ENCODE assay signal across 17 mouse cellular contexts in the genomic region with DNA sequence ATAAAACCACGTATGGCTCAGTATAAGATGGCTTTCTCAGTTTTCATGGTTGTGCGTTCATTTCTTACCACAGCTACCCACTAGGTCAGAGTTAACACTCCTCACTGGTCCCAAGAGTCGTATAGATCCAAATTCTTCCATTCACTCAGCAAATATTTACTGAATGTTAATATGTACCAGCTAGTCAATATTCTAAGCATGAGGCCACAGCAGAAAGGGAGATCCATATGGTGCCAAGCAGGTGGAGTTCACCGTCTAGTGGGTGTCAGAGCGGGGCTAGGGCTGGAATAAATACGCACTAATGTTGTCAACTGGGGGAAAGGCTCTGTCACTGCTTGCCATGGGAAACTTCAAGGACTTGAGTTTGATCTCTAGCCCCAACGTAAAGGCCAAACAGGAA.
A peak's percentile ranks its signal among the peaks of the same experiment; 100 is the strongest.
DNase-seq lines count a peak whose midpoint lies in the region; ATAC-seq and TF ChIP-seq lines count a peak whose summit lies in the region.
"Had no signal": no experiment of that assay in that cellular context is flagged by ENCODE, and none has a peak within 500 bp of the region (broad histone marks: within the 10 kb centered on the region; RNA-seq: fewer than 3 reads in every experiment).

No protein-coding gene starts in this region.

- no peak for TF ChIP-seq CTCF in gastrocnemius, adult 2 months (IDR thresholded peaks at IDR 0.05)
- no peak for TF ChIP-seq CTCF in lung, embryonic 14.5 days (IDR thresholded peaks at IDR 0.05; ENCODE audit: low read depth)

- WGBS in hindbrain, embryonic 13.5 days: 85% methylated on average over 7 of the region's 7 CpGs
- WGBS in hindbrain, embryonic 16.5 days: 86% methylated on average over 7 of the region's 7 CpGs
- 66% methylated on average over 7 of the region's 7 CpGs for WGBS in lung, embryonic 14.5 days
- 71% methylated on average over 7 of the region's 7 CpGs for WGBS in stomach, embryonic 15.5 days

- no peak overlapping the region for H3K4me3 ChIP-seq in gastrocnemius, adult 2 months
- no peak overlapping the region for H3K4me3 ChIP-seq in hindbrain, embryonic 13.5 days
- no peak overlapping the region for H3K4me3 ChIP-seq in hindbrain, embryonic 16.5 days (ENCODE audit: low read length)
- H3K4me3 ChIP-seq in lung, embryonic 14.5 days (ENCODE audit: low read depth, low read length): no peak overlapping the region
- no peak overlapping the region for H3K4me3 ChIP-seq in stomach, embryonic 15.5 days (replicated peaks)
- H3K4me3 ChIP-seq: hindbrain, embryonic 15.5 days; limb, embryonic 10.5 days; midbrain, embryonic 13.5 days had no signal

- intact Hi-C loops in gastrocnemius, adult 2 months (cut with DNase I): loop anchor here (5.0 kb wide), 1 partner anchor 65 kb away; the partner anchor contains the start of gene Lamc1
- intact Hi-C loops in left cerebral cortex, postnatal 25 days (cut with DNase I): loop anchor here (5.0 kb wide), 1 partner anchor 65 kb away; the partner anchor contains the start of gene Lamc1

- no peaks in the 10 kb centered on the region for H3K9me3 ChIP-seq in hindbrain, embryonic 13.5 days
- H3K9me3 ChIP-seq in hindbrain, embryonic 16.5 days (ENCODE audit: control insufficient read depth, low read length): no peaks in the 10 kb centered on the region
- no peaks in the 10 kb centered on the region for H3K9me3 ChIP-seq in lung, embryonic 14.5 days (ENCODE audit: low read depth, low read length)
- no peaks in the 10 kb centered on the region for H3K9me3 ChIP-seq in stomach, embryonic 15.5 days
- H3K9me3 ChIP-seq: hindbrain, embryonic 15.5 days; limb, embryonic 10.5 days; midbrain, embryonic 13.5 days had no signal

- H3K27me3 ChIP-seq in hindbrain, embryonic 13.5 days: no peaks in the 10 kb centered on the region
- no peaks in the 10 kb centered on the region for H3K27me3 ChIP-seq in hindbrain, embryonic 16.5 days (replicated peaks; ENCODE audit: control insufficient read depth, insufficient read depth, low read length)
- H3K27me3 ChIP-seq in lung, embryonic 14.5 days (ENCODE audit: insufficient read depth, low read length): no peaks in the 10 kb centered on the region
- H3K27me3 ChIP-seq in stomach, embryonic 15.5 days (replicated peaks): no peaks in the 10 kb centered on the region
- H3K27me3 ChIP-seq: hindbrain, embryonic 15.5 days; midbrain, embryonic 13.5 days had no signal

- H3K36me3 ChIP-seq in hindbrain, embryonic 13.5 days: no peaks in the 10 kb centered on the region
- no peaks in the 10 kb centered on the region for H3K36me3 ChIP-seq in hindbrain, embryonic 16.5 days (ENCODE audit: control insufficient read depth, insufficient read depth, low read length)
- H3K36me3 ChIP-seq in lung, embryonic 14.5 days (ENCODE audit: insufficient read depth): no peaks in the 10 kb centered on the region
- H3K36me3 ChIP-seq in stomach, embryonic 15.5 days: no peaks in the 10 kb centered on the region
- H3K36me3 ChIP-seq: hindbrain, embryonic 15.5 days; limb, embryonic 10.5 days; midbrain, embryonic 13.5 days had no signal

- no peak for ATAC-seq in hindbrain, embryonic 13.5 days (ENCODE audit: low FRiP score)
- ATAC-seq in hindbrain, embryonic 16.5 days: no peak
- no peak for ATAC-seq in lung, embryonic 14.5 days (ENCODE audit: insufficient read depth)
- peak; percentile 31; the same call in 1 of the 2 replicates for ATAC-seq in stomach, embryonic 15.5 days (ENCODE audit: insufficient read depth, low FRiP score, low read depth)
- ATAC-seq: midbrain, embryonic 13.5 days had no signal

- H3K27ac ChIP-seq in gastrocnemius, adult 2 months: peak overlapping the region; percentile 75; the same call in 1 of the 2 replicates
- 0 out of 2 replicates have a peak overlapping the region, but pooled peaks have one; percentile 40 for H3K27ac ChIP-seq in hindbrain, embryonic 13.5 days
- no peak overlapping the region for H3K27ac ChIP-seq in hindbrain, embryonic 16.5 days (ENCODE audit: low read depth, low read length)
- H3K27ac ChIP-seq in lung, embryonic 14.5 days (ENCODE audit: low read depth): peak overlapping the region; percentile 69
- peak overlapping the region; percentile 87 for H3K27ac ChIP-seq in stomach, embryonic 15.5 days
- H3K27ac ChIP-seq: limb, embryonic 10.5 days; macrophage had no signal

- no peak overlapping the region for H3K4me2 ChIP-seq in hindbrain, embryonic 13.5 days
- no peak overlapping the region for H3K4me2 ChIP-seq in hindbrain, embryonic 16.5 days (ENCODE audit: low read length)
- H3K4me2 ChIP-seq in lung, embryonic 14.5 days: no peak overlapping the region
- H3K4me2 ChIP-seq in stomach, embryonic 15.5 days: 0 out of 2 replicates have a peak overlapping the region, but pooled peaks have one; percentile 9
- H3K4me2 ChIP-seq: hindbrain, embryonic 15.5 days; midbrain, embryonic 13.5 days had no signal

- peaks cover 45% of the 10 kb centered on the region for H3K4me1 ChIP-seq in hindbrain, embryonic 13.5 days (replicated peaks)
- peaks cover 24% of the 10 kb centered on the region for H3K4me1 ChIP-seq in hindbrain, embryonic 16.5 days (ENCODE audit: control insufficient read depth, insufficient read depth, low read depth, low read length)
- peaks cover 54% of the 10 kb centered on the region for H3K4me1 ChIP-seq in lung, embryonic 14.5 days (ENCODE audit: insufficient read depth)
- H3K4me1 ChIP-seq in stomach, embryonic 15.5 days: peaks cover 41% of the 10 kb centered on the region

- DNase-seq in gastrocnemius, adult 2 months: peak; percentile 17
- DNase-seq in gastrocnemius, postnatal 25 days: no peak
- DNase-seq in lung, embryonic 14.5 days: no peak
- no peak for DNase-seq in lung, postnatal 36 days
- DNase-seq in left cerebral cortex, postnatal 25 days (ENCODE audit: low spot score in 2 of 2): no peak
- DNase-seq: adrenal gland, postnatal 25 days; cerebellum, adult 8-10 months; kidney, postnatal 4 days; layer of hippocampus, postnatal 36 days; thymus, postnatal 4 days had no signal

- no peak overlapping the region for H3K9ac ChIP-seq in hindbrain, embryonic 13.5 days
- H3K9ac ChIP-seq in hindbrain, embryonic 16.5 days (ENCODE audit: low read depth, low read length): no peak overlapping the region
- H3K9ac ChIP-seq in lung, embryonic 14.5 days: no peak overlapping the region
- no peak overlapping the region for H3K9ac ChIP-seq in stomach, embryonic 15.5 days
- H3K9ac ChIP-seq: midbrain, embryonic 13.5 days had no signal
